Mouse (Mus musculus) lung, embryonic 16.5 days (tissue): ENCODE measurements around the gene Lcn3. TPM values are rescaled to one million over a fixed set of nuclear protein-coding genes. Genes with fewer than 3 reads are reported as not detected.
"Not testable (repeated sequence)": the region's sequence is repeated elsewhere in the genome, so short reads cannot be mapped to it uniquely, and the experiment has no call there.

ENCODE experiments used
- ATAC-seq: fragments of 200-750 bp; cut with Nextera tagmentation; 2 replicates; pipeline ENCODE4 v1.8.0; 2017; ENCODE audit warnings: low read depth, mild to moderate bottlenecking, moderate library complexity
- H3K27ac ChIP-seq: fragments of 300-500 bp; sonication (generic); 2 replicates; pipeline ENCODE4 v1.5.1; 2014; ENCODE audit warnings: mild to moderate bottlenecking, control low read depth, low read length
- H3K27me3 ChIP-seq: fragments of 300-500 bp; sonication (generic); 2 replicates; pipeline ENCODE4 v1.6.1; 2014; ENCODE audit warnings: low read depth, low read length, mixed read lengths; ENCODE audit not compliant: control insufficient read depth, insufficient read depth
- H3K36me3 ChIP-seq: fragments of 300-500 bp; sonication (generic); 2 replicates; pipeline ENCODE4 v1.6.1; 2014; ENCODE audit warnings: low read length; ENCODE audit not compliant: control insufficient read depth, insufficient read depth
- H3K4me1 ChIP-seq: fragments of 300-500 bp; sonication (generic); replicated peaks from 2 replicates; pipeline ENCODE4 v1.6.1; 2014; ENCODE audit warnings: low read length, mixed read lengths; ENCODE audit not compliant: control insufficient read depth, insufficient read depth
- H3K4me2 ChIP-seq: fragments of 300-500 bp; sonication (generic); 2 replicates; pipeline ENCODE4 v1.6.1; 2014; ENCODE audit warnings: low read depth, low read length, control low read depth
- H3K4me3 ChIP-seq: fragments of 300-500 bp; sonication (generic); 2 replicates; pipeline ENCODE4 v1.5.1; 2014; ENCODE audit warnings: mild to moderate bottlenecking, low read length, control low read depth
- H3K9ac ChIP-seq: fragments of 300-500 bp; sonication (generic); 2 replicates; pipeline ENCODE4 v1.6.1; 2014; ENCODE audit warnings: low read length, control low read depth
- H3K9me3 ChIP-seq: fragments of 300-500 bp; sonication (generic); 2 replicates; pipeline ENCODE4 v1.6.1; 2016; ENCODE audit warnings: low read length; ENCODE audit not compliant: control insufficient read depth
- WGBS: fragments of 180-500 bp; shearing (Covaris S2); extraction: QIAGEN DNeasy Blood & Tissue Kit; methylation state at CpG from one replicate; pipeline ENCODE4 v1.1.7; 2014; 5-methylcytosine and 5-hydroxymethylcytosine counted together
- polyA plus RNA-seq: library from polyadenylated mRNA; unstranded; fragments of >200 nt; fragmentation: Nextera tagmentation; extraction: Ambion mirVana; gene quantifications from 2 replicates; pipeline ENCODE4 v1.2.1, GENCODE M21; 2015

Gene Lcn3
- not detected in 2 replicates for polyA plus RNA-seq

DNA sequence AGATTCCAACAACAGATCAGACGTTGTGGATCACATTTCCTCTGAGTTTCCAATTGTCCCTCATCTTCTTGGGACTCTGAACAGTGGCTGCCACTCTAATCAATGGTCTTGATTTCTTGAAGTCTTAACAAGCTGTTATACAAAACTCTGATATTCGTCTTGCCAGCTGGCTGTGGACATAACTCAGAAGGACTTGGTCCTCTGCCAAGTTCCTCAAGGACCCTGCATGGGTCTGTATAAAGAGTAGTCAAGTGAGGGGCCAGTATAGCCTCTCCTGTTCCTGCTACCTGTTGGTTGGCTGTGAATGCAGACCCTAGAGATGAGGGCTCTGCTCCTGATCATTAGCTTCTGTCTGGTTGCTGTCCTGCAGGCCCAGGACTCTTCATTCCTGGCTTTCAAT, at the start of gene Lcn3:
TSS of gene Lcn3 (plus strand) at position 301 of the 400 bp plus-strand sequence.
- WGBS, result 10% methylated on average over 2 of the region's 2 CpGs
- H3K27ac ChIP-seq, result no peak within 1 kb of the TSS
- H3K9me3 ChIP-seq, result no peaks in the 10 kb centered on the region
- no peaks in the 10 kb centered on the region for H3K4me1 ChIP-seq
- H3K4me3 ChIP-seq, result no peak within 1 kb of the TSS
- no peak within 1 kb of the TSS for H3K4me2 ChIP-seq
- H3K27me3 ChIP-seq, result no peaks in the 10 kb centered on the region
- H3K36me3 ChIP-seq, result no peaks in the 10 kb centered on the region
- no peak for ATAC-seq
- no peak within 1 kb of the TSS for H3K9ac ChIP-seq

DNA sequence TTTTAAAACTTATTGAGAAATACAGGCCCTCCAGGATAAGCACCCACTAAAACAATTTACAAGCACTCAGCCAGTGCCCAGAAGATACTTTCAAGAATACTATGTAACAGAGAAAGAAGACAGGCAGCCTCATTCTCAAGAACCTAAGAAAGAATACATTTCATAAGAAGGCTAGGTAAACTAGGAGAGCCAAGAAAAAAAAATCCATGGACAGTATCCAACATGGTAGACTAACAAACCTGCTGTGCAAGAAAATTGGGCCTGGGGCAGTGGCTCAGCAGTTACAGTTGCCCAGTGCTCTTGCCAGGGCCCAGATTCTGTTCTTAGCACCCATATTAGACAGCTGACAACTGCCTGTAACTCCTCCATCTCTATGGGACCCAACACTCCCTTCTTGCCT, 48.1 kb upstream of the Lcn3 start:
- Histone ChIP-seq H3K27ac (no peak overlapping the region), H3K4me2 (no peak overlapping the region), H3K9ac (no peak overlapping the region), H3K4me1 (no peaks in the 10 kb centered on the region), H3K9me3 (peaks cover 5% of the 10 kb centered on the region; the same call in 1 of the 2 replicates), H3K4me3 (no peak overlapping the region), H3K36me3 (no peaks in the 10 kb centered on the region), H3K27me3 (no peaks in the 10 kb centered on the region)
- no peak for ATAC-seq

DNA sequence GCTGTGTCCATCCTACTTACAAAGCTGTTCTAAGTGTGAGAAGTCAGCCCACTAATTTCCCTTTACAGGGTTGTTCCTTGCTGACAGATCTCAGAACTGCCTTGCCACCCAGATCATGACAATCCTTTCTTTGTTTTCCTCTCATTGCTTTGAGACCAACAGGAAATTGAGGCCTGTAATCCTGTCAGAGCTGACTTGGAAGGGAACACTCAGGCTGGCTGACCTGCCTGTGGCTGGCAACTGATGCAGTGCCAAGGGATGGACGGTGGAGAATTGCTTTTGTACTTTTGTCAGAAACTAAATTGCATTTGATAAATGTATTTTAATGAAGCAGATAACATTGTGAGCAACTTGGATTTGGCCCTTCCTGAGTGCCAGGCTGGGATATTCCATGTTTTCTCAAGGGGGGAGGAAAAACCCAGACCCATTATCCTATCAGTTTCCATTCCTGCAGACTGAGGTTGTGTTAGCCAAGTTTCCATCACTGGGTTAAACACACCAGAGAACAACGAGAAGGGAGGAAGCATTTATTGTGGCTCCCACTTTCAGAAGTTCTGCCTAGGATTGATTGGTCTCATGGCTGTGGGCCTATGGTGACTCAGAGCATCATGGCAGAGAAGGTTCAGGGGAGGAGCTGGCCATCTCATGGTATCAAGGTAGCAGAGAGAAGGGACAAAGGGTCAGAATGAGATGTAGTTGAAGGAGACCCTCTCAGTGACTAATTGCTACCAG, 32.0 kb upstream of the Lcn3 start:
- ATAC-seq, result no peak
- no peak overlapping the region for H3K27ac ChIP-seq

GRCm38 (mm10) chr2:25736709-25737108, 28.7 kb upstream of the Lcn3 start, which contains the start of gene Obp2b:
Gene Obp2b, plus strand, starts transcription at chr2:25737009.
- ATAC-seq, H3K9me3 ChIP-seq: not testable (repeated sequence)

More for the DNA sequence above, 32.0 kb upstream of the Lcn3 start:
- H3K4me1 ChIP-seq, result no peaks in the 10 kb centered on the region
- no peak overlapping the region for H3K4me3 ChIP-seq
- no peak overlapping the region for H3K4me2 ChIP-seq
- no peaks in the 10 kb centered on the region for H3K27me3 ChIP-seq
- WGBS, result 55% methylated on average over 2 of the region's 2 CpGs
- no peaks in the 10 kb centered on the region for H3K36me3 ChIP-seq
- H3K9ac ChIP-seq, result no peak overlapping the region
- no peaks in the 10 kb centered on the region for H3K9me3 ChIP-seq

GRCm38 (mm10) chr2:25741671-25742070, 23.7 kb upstream of the Lcn3 start:
- Histone ChIP-seq H3K27me3 (no peaks in the 10 kb centered on the region), H3K4me1 (no peaks in the 10 kb centered on the region), H3K4me2 (no peak overlapping the region), H3K4me3 (no peak overlapping the region), H3K9ac (no peak overlapping the region), H3K27ac (no peak overlapping the region), H3K36me3 (no peaks in the 10 kb centered on the region), H3K9me3 (no peaks in the 10 kb centered on the region)
- 46% methylated on average over 1 of the region's 1 CpGs for whole genome bisulfite sequencing
- ATAC-seq, result no peak

More at GRCm38 (mm10) chr2:25736709-25737108, 28.7 kb upstream of the Lcn3 start, which contains the start of gene Obp2b:
- WGBS, result 78% methylated on average over 3 of the region's 3 CpGs
- not testable (repeated sequence) for H3K4me1 ChIP-seq, H3K4me2 ChIP-seq, H3K27ac ChIP-seq, H3K36me3 ChIP-seq, H3K4me3 ChIP-seq, H3K9ac ChIP-seq, H3K27me3 ChIP-seq

GRCm38 (mm10) chr2:25754201-25754600, 11.2 kb upstream of the Lcn3 start:
- Histone ChIP-seq H3K27me3 (no peaks in the 10 kb centered on the region), H3K9ac (no peak overlapping the region), H3K4me3 (no peak overlapping the region), H3K36me3 (no peaks in the 10 kb centered on the region), H3K4me1 (no peaks in the 10 kb centered on the region), H3K9me3 (no peaks in the 10 kb centered on the region), H3K27ac (no peak overlapping the region), H3K4me2 (no peak overlapping the region)
- no peak for ATAC-seq
- 100% methylated on average over 1 of the region's 1 CpGs for WGBS

GRCm38 (mm10) chr2:25758064-25758625, 7.2 kb upstream of the Lcn3 start:
- no peak overlapping the region for H3K27ac ChIP-seq
- no peak for ATAC-seq
- H3K36me3 ChIP-seq, result no peaks in the 10 kb centered on the region
- 59% methylated on average over 4 of the region's 4 CpGs for WGBS
- H3K27me3 ChIP-seq, result no peaks in the 10 kb centered on the region
- no peaks in the 10 kb centered on the region for H3K9me3 ChIP-seq
- H3K4me3 ChIP-seq, result no peak overlapping the region
- H3K4me1 ChIP-seq, result no peaks in the 10 kb centered on the region
- no peak overlapping the region for H3K9ac ChIP-seq
- no peak overlapping the region for H3K4me2 ChIP-seq

GRCm38 (mm10) chr2:25767764-25768163, 2.4 kb downstream of the Lcn3 start:
- Histone ChIP-seq H3K4me2 (no peak overlapping the region), H3K4me3 (no peak overlapping the region), H3K36me3 (no peaks in the 10 kb centered on the region), H3K9me3 (no peaks in the 10 kb centered on the region), H3K27me3 (no peaks in the 10 kb centered on the region), H3K9ac (no peak overlapping the region), H3K27ac (no peak overlapping the region), H3K4me1 (no peaks in the 10 kb centered on the region)
- ATAC-seq, result no peak
- WGBS, result 76% methylated on average over 4 of the region's 4 CpGs

DNA sequence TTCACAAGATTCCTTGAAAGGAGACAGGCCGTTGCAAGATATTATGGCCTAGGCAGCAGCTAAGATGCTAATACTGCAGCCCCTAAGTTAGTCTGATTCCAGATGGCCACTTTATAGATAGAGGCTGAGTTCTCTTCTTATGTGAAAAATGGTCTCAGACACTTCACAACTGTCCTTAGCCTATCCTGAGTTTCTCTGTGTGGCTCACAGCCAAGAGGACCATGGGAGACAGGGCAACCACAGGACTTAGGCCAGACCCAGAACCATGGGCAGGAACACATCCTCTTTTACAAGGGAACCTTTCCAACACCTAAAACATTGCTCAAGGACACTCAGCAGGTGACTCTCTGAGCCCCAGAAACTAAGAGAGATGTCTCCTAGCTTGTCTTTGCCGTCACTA, 8.1 kb downstream of the Lcn3 start:
- no peaks in the 10 kb centered on the region for H3K4me1 ChIP-seq
- H3K27me3 ChIP-seq, result no peaks in the 10 kb centered on the region
- H3K9ac ChIP-seq, result no peak overlapping the region
- H3K36me3 ChIP-seq, result no peaks in the 10 kb centered on the region
- H3K4me3 ChIP-seq, result no peak overlapping the region
- no peak overlapping the region for H3K27ac ChIP-seq
- 84% methylated on average over 2 of the region's 2 CpGs for WGBS
- ATAC-seq, result no peak
- H3K4me2 ChIP-seq, result no peak overlapping the region
- no peaks in the 10 kb centered on the region for H3K9me3 ChIP-seq
